Mouse (Mus musculus) hindbrain, embryonic 12.5 days (tissue): ENCODE data around the gene Fpr1. TPM values are rescaled to one million over a fixed set of nuclear protein-coding genes. Genes with fewer than 3 reads are reported as not detected.

Experiments used
- ATAC-seq: fragments of 200-750 bp; cut with Nextera tagmentation; 2 replicates; pipeline ENCODE4 v1.8.0; 2017; ENCODE audit warnings: moderate TSS enrichment; ENCODE audit not compliant: low FRiP score
- H3K27ac ChIP-seq: fragments of 300-500 bp; sonication (generic); 2 replicates; pipeline ENCODE4 v1.5.1; 2016; ENCODE audit warnings: mild to moderate bottlenecking
- H3K27me3 ChIP-seq: fragments of 300-500 bp; sonication (generic); 2 replicates; pipeline ENCODE4 v1.6.1; 2016; ENCODE audit warnings: mild to moderate bottlenecking
- H3K36me3 ChIP-seq: fragments of 300-500 bp; sonication (generic); 2 replicates; pipeline ENCODE4 v1.6.1; 2016; ENCODE audit warnings: mild to moderate bottlenecking
- H3K4me1 ChIP-seq: fragments of 300-500 bp; sonication (generic); 2 replicates; pipeline ENCODE4 v1.6.1; 2016
- H3K4me2 ChIP-seq: fragments of 300-500 bp; sonication (generic); replicated peaks from 2 replicates; pipeline ENCODE4 v1.6.1; 2016; ENCODE audit warnings: mild to moderate bottlenecking
- H3K4me3 ChIP-seq: fragments of 300-500 bp; sonication (generic); 2 replicates; pipeline ENCODE4 v1.5.1; 2016; ENCODE audit warnings: mild to moderate bottlenecking
- H3K9ac ChIP-seq: fragments of 300-500 bp; sonication (generic); 2 replicates; pipeline ENCODE4 v1.6.1; 2016; ENCODE audit warnings: mild to moderate bottlenecking, moderate library complexity
- H3K9me3 ChIP-seq: fragments of 300-500 bp; sonication (generic); replicated peaks from 2 replicates; pipeline ENCODE4 v1.6.1; 2016; ENCODE audit warnings: mild to moderate bottlenecking
- WGBS: fragments of 180-500 bp; shearing (Covaris S2); methylation state at CpG from one replicate; pipeline ENCODE4 v1.1.7; 2016; 5-methylcytosine and 5-hydroxymethylcytosine counted together
- microRNA counts: library from miRNA; unstranded; fragments of <30 nt; microRNA quantifications from one replicate; lab custom pipeline; 2017
- microRNA-seq: library from miRNA; unstranded; fragments of <30 nt; microRNA quantifications from one replicate; pipeline ENCODE4, GENCODE M21; 2017
- polyA plus RNA-seq: library from polyadenylated mRNA; unstranded; fragments of >200 nt; fragmentation: Nextera tagmentation; extraction: Ambion mirVana; gene quantifications from 2 replicates; pipeline ENCODE4 v1.2.1, GENCODE M21; 2016

Gene Fpr1
- polyA plus RNA-seq, 1 experiment from 2014 or later: not detected

DNA sequence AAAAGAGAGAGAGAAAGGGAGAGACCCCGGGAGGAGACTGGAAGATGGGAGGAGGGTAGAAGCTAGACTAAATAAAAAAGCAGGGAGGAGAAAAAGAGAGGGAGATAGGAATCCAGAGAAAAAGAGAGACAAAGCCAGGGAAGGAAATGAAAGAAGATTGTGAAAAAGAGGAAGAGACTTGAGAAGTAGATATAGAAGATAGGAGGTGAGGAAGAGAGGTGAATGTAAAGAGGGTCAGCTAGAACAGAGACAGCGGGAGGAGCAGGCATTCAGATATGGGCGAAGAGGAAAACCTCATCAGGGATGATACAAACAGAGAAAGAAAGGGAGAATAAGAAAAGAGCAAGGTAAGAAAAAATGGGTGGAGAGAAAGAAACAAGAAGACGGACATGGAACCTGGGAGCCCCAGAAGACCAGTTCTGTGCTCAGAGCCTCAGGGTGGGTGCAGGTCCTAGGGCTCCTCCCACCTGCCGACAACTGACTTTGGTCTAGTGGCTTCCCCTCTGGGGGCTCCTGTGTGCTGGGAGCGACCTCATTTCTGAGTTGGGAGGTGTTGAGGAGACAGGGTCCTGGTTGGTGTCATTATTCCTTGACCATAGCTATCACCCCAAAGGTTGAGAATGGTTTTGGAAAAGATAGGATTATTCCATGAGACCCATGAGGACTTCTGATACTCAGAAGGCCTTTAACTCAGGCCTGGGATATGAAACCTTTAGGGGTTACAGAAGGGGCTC lies 54.5 kb downstream of the Fpr1 start:
- H3K4me1 ChIP-seq: peaks cover 48% of the 10 kb centered on the region
- H3K9ac ChIP-seq: peak overlapping the region; percentile 95
- H3K27me3 ChIP-seq: no peaks in the 10 kb centered on the region
- peak overlapping the region; percentile 88 for H3K4me3 ChIP-seq
- peaks cover 29% of the 10 kb centered on the region for H3K36me3 ChIP-seq
- ATAC-seq: no peak
- peak overlapping the region; percentile 92 for H3K4me2 ChIP-seq
- H3K27ac ChIP-seq: peak overlapping the region; percentile 100
- 1% methylated on average over 6 of the region's 6 CpGs for WGBS
- no peaks in the 10 kb centered on the region for H3K9me3 ChIP-seq

DNA sequence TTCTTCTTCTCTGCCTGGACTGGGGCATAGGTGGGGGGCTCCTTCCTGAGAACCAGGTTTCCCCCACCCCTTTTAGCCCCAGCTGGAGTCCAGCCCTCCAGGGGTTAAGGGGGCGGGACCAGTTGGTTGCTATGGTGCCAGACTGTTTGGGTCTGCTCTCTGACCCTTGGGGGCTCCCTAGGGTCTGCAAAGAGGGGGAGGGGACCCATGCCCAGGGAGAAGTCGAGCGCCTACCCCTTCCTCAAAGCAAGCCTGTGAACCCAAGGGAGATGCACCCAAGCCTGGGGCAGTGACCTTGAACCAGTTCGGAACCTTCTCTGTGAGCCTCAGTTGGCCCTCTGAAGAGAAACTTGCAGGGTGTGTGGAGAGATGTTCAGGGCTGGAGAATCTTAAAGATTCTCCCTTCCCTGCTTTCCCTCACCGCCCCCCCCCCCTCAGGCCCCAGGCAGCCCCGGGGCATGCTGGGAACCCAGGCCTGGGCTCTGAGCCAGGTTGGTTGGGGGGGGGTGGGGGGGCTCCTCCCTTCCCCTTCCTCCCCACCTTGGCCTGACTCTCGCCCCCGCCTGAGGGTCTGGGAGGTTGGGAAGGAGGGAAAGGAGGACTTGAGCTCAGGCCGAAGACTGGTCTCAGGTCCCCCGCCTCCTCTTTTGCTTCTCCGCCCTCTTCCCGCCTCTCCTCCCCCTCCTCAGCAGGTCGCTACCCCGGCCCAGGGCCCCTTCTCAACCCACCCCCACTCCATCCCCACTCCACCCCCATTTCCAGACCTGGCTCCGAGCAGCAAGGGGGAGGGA lies 55.4 kb downstream of the Fpr1 start:
- H3K9ac ChIP-seq: peak overlapping the region; percentile 95
- peaks cover 27% of the 10 kb centered on the region for H3K36me3 ChIP-seq
- peak; percentile 65 for ATAC-seq
- 0% methylated on average over 8 of the region's 15 CpGs for WGBS
- peak overlapping the region; percentile 92 for H3K4me2 ChIP-seq
- H3K27me3 ChIP-seq: no peaks in the 10 kb centered on the region
- peak overlapping the region; percentile 100 for H3K27ac ChIP-seq
- H3K4me1 ChIP-seq: peaks cover 40% of the 10 kb centered on the region
- H3K9me3 ChIP-seq: no peaks in the 10 kb centered on the region
- peak overlapping the region; percentile 88 for H3K4me3 ChIP-seq

DNA sequence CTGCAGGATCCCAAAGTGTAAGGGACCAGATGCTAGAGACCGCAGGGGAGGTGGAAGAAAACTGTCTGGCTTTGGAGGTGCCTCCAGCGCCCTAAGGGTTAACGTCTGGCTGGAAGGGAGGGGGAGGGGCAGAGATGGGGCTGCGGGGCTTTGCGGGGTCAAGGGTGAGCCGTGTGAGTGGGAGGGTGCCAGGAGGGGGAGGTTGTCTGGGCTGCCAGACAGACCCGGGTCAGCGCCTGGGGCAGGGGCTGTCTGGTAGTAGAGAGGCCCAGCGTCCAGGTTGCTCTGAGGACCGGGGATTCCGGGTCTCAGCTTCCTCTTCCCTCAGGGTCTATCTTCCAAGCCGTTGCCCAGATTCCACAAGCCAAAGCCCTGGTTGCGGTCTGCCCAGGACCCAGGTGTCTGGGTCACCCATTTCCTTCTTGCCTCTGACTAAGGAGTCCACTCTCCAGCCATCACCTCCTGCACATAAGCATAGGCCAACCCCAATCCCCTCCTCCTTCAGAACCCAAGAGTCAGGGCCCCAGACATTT lies 56.0 kb downstream of the Fpr1 start:
- Histone ChIP-seq H3K4me2 (peak overlapping the region; percentile 92), H3K4me3 (peak overlapping the region; percentile 88), H3K27me3 (no peaks in the 10 kb centered on the region), H3K27ac (peak overlapping the region; percentile 100), H3K4me1 (peaks cover 35% of the 10 kb centered on the region), H3K9me3 (no peaks in the 10 kb centered on the region), H3K36me3 (peaks cover 21% of the 10 kb centered on the region), H3K9ac (peak overlapping the region; percentile 95)
- WGBS: 0% methylated on average over 13 of the region's 13 CpGs
- peak; percentile 30 for ATAC-seq

DNA sequence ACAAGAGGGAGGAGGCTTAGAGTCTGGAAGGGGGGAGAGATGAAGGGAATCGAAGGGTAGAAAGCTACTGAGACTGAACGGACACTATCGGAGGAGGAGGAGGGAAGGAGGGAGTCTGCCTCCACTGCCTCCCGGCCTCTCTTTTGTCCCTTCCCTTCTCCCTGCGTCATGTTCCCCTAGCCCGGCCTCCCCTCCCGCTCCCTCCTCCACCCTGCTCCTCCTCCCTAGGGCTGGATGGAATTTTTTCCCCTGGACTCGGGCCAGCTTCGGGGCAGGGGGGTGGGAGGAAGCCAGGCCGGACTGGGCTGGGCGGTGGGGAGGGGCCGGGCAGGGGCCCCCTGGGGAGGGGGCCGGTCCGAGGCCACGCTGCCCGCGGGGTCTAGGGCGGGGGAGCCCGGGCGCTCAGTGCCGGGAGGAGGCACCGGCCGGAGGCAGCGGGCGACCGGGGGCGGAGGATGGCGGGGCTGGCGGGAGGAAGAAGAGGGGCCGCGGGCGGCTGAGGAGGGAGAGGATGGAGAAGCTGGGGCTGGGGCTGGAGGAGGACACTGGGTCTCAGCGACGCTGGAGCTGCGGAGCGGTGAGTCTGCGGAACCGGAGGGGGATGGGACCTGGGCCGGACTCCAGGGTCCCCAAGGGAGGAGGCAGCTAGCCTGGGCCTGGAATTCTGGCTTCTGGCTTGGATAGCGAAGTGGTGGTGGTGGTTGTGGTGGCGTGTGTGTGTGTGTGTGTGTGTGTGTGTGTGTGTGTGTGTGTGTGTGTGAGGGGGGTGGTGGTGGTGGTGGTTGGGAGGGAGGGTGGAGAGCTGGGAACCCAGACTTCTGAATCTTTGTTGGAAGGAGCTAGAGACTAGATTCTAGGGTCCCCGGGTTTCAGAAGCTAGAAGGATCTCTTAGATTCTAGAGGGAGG lies 56.7 kb downstream of the Fpr1 start, which contains the start of gene Spaca6:
TSS of gene Spaca6 (plus strand) at position 408 of the 907 bp plus-strand sequence.
- peak within 1 kb of the TSS; percentile 95 for H3K9ac ChIP-seq
- peak within 1 kb of the TSS; percentile 100 for H3K27ac ChIP-seq
- H3K9me3 ChIP-seq: no peaks in the 10 kb centered on the region
- peak within 1 kb of the TSS; percentile 88 for H3K4me3 ChIP-seq
- ATAC-seq: peak; percentile 87
- H3K36me3 ChIP-seq: peaks cover 15% of the 10 kb centered on the region
- under 1% methylated on average over 33 of the region's 42 CpGs for WGBS
- H3K27me3 ChIP-seq: no peaks in the 10 kb centered on the region
- peak within 1 kb of the TSS; percentile 92 for H3K4me2 ChIP-seq
- peaks cover 28% of the 10 kb centered on the region for H3K4me1 ChIP-seq

MicroRNA genes within 50 kb of the gene (microRNA counts, 519-probe panel; counts per million panel counts)
- microRNA mmu-let-7e (lab: Ali Mortazavi, UCI): 5,693 counts per million, percentile 95 among the panel's probes with 10 or more counts
- 3,971 counts per million, percentile 81 among the panel's probes with 10 or more counts for microRNA mmu-miR-125a-3p (lab: Ali Mortazavi, UCI)
- 6,937 counts per million, percentile 99 among the panel's probes with 10 or more counts for microRNA mmu-miR-125a-5p (lab: Ali Mortazavi, UCI)
- 5,141 counts per million, percentile 92 among the panel's probes with 10 or more counts for microRNA mmu-miR-99b (lab: Ali Mortazavi, UCI)

Small RNA genes within 50 kb of the gene (microRNA-seq; reads per million reads assigned to microRNA genes)
- gene Gm25927 (not detected), gene Mir125a (4,645 reads per million, percentile 89 among the genes with 10 or more reads in this experiment), gene Mir99b (29,101 reads per million, percentile 99 among the genes with 10 or more reads in this experiment), gene Mirlet7e (not detected)

Other genes with a start within 250 kb of the Fpr1 start
- not detected in 2 replicates for gene Vmn2r90, start 180.2 kb downstream of the Fpr1 start, polyA plus RNA-seq
- gene Spaca6, start 56.8 kb downstream of the Fpr1 start, polyA plus RNA-seq: 50.5 and 56.4 TPM in 2 replicates
- gene Has1, start 28.7 kb downstream of the Fpr1 start, polyA plus RNA-seq: 1.3 and 1.4 TPM in 2 replicates
- not detected in 2 replicates for gene Fpr2, start 3.9 kb upstream of the Fpr1 start, polyA plus RNA-seq
- gene Fpr3, start 3.9 kb upstream of the Fpr1 start, polyA plus RNA-seq: not detected in 2 replicates
- not detected in 2 replicates for gene Fpr-rs4, start 137.8 kb upstream of the Fpr1 start, polyA plus RNA-seq
- gene Vmn2r124, start 165.5 kb upstream of the Fpr1 start, polyA plus RNA-seq: not detected in 2 replicates
- not detected in 2 replicates for gene Vmn2r91, start 201.1 kb upstream of the Fpr1 start, polyA plus RNA-seq